11 mouse cellular contexts compared by ENCODE assay signal in the genomic region with DNA sequence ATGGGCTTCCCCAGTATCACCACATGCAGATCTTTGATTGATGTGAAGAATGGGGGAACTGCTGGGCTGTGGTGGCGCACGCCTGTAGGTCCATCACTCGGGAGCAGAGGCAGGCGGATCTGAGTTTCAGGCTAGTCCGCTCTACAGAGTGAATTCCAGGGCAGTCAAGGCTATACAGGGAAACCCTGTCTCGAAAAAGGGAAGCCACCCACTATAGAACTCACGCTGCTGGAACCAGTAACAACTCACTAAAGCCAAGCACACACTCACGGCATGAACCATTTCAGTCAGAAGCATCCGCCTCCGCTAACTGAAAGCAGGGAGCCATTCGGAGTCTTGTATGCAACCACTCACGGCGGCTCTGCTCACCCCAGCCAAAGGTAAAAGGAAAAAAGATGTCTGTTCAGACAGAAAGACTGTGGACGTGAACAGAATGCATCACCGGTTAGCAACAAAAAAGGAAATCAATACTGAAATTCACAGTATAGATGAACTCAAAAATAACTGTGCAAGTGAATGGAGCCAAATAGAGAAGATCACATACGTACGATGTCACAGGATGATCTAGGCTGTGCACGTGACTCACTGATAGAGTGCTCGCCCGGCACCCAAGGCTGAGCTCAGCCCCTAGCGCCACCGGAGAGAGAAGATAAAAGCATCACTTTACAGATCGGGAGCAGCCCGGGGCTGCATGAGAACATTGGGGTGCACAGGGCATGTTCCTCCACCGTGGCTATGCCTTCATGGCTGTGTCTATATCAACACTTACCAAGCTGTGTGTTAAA. TPM values are rescaled to one million over a fixed set of nuclear protein-coding genes. Genes with fewer than 3 reads are reported as not detected.
DNase-seq lines count a peak whose midpoint lies in the region; ATAC-seq and TF ChIP-seq lines count a peak whose summit lies in the region.
"Had no signal": no experiment of that assay in that cellular context is flagged by ENCODE, and none has a peak within 500 bp of the region (broad histone marks: within the 10 kb centered on the region; RNA-seq: fewer than 3 reads in every experiment).

No protein-coding gene starts in this region.

- H3K9me3 ChIP-seq in heart, embryonic 14.5 days (ENCODE audit: control insufficient read depth, low read length), result no peaks in the 10 kb centered on the region
- no peaks in the 10 kb centered on the region for H3K9me3 ChIP-seq in ES-Bruce4 (replicated peaks; ENCODE audit: control insufficient read depth, insufficient read depth, low read length, poor library complexity, severe bottlenecking)
- H3K9me3 ChIP-seq in midbrain, embryonic 15.5 days, result no peaks in the 10 kb centered on the region
- H3K9me3 ChIP-seq: kidney, embryonic 15.5 days; liver, embryonic 15.5 days; megakaryocyte, embryonic 14.5 days had no signal

- H3K27me3 ChIP-seq in heart, embryonic 14.5 days (ENCODE audit: control insufficient read depth, insufficient read depth, low read length), result no peaks in the 10 kb centered on the region
- no peaks in the 10 kb centered on the region for H3K27me3 ChIP-seq in ES-Bruce4 (ENCODE audit: control insufficient read depth, insufficient read depth, low read length, poor library complexity, severe bottlenecking)
- H3K27me3 ChIP-seq in midbrain, embryonic 15.5 days (replicated peaks), result no peaks in the 10 kb centered on the region
- H3K27me3 ChIP-seq: kidney, embryonic 15.5 days; liver, embryonic 15.5 days; megakaryocyte, embryonic 14.5 days had no signal

- TF ChIP-seq EP300 in ES-Bruce4 (IDR thresholded peaks at IDR 0.05; ENCODE audit: insufficient read depth, low read depth, low read length), result no peak

- no peak for ATAC-seq in heart, embryonic 14.5 days (ENCODE audit: insufficient number of reproducible peaks, insufficient read depth, low FRiP score, low read depth)
- peak; percentile 8 for ATAC-seq in CD4-positive, CD25-positive, alpha-beta regulatory T cell, adult 4 months
- peak; percentile 54 for ATAC-seq in midbrain, embryonic 15.5 days (replicated peaks)

- H3K9ac ChIP-seq in heart, embryonic 14.5 days (ENCODE audit: low read length), result no peak overlapping the region
- H3K9ac ChIP-seq in ES-Bruce4 (ENCODE audit: low read depth, poor library complexity, severe bottlenecking), result no peak overlapping the region
- no peak overlapping the region for H3K9ac ChIP-seq in midbrain, embryonic 15.5 days
- H3K9ac ChIP-seq: kidney, embryonic 15.5 days; liver, embryonic 15.5 days had no signal

- H3K4me2 ChIP-seq in heart, embryonic 14.5 days (ENCODE audit: low read length), result peak overlapping the region; percentile 2; the same call in 1 of the 2 replicates
- no peak overlapping the region for H3K4me2 ChIP-seq in midbrain, embryonic 15.5 days
- H3K4me2 ChIP-seq: kidney, embryonic 15.5 days; liver, embryonic 15.5 days had no signal

- peaks cover 25 to 40% of the 10 kb centered on the region in 2 experiments for H3K4me1 ChIP-seq in heart, embryonic 14.5 days (ENCODE audit: control insufficient read depth in 2 of 2, insufficient read depth in 2 of 2, low read length in 2 of 2)
- no peaks in the 10 kb centered on the region for H3K4me1 ChIP-seq in ES-Bruce4 (ENCODE audit: control insufficient read depth, insufficient read depth, low read length)
- H3K4me1 ChIP-seq in midbrain, embryonic 15.5 days, result peaks cover 24% of the 10 kb centered on the region
- H3K4me1 ChIP-seq: liver, embryonic 15.5 days had no signal

- H3K4me3 ChIP-seq in heart, embryonic 14.5 days (ENCODE audit: control insufficient read depth in 1 of 2, insufficient read depth in 1 of 2, low read depth in 1 of 2, low read length in 2 of 2), result no peak overlapping the region
- peak overlapping the region; percentile 18; the same call in 1 of the 2 replicates for H3K4me3 ChIP-seq in ES-Bruce4 (ENCODE audit: low read depth, low read length)
- H3K4me3 ChIP-seq in midbrain, embryonic 15.5 days, result no peak overlapping the region
- H3K4me3 ChIP-seq: kidney, embryonic 15.5 days; liver, embryonic 15.5 days; megakaryocyte, embryonic 14.5 days had no signal

- TF ChIP-seq POLR2A in ES-Bruce4 (IDR thresholded peaks at IDR 0.05; ENCODE audit: insufficient read depth, low read length), result no peak

- no peak overlapping the region for H3K27ac ChIP-seq in heart, embryonic 14.5 days (replicated peaks in 1 of 2; ENCODE audit: control insufficient read depth in 1 of 2, insufficient read depth in 1 of 2, low read depth in 2 of 2, low read length in 2 of 2)
- H3K27ac ChIP-seq in ES-Bruce4 (ENCODE audit: insufficient read depth, low read length), result no peak overlapping the region
- peak overlapping the region; percentile 16; the same call in 1 of the 2 replicates for H3K27ac ChIP-seq in midbrain, embryonic 15.5 days
- H3K27ac ChIP-seq: kidney, embryonic 15.5 days; liver, embryonic 15.5 days had no signal

- 59% methylated on average over 25 of the region's 25 CpGs for WGBS in heart, embryonic 14.5 days
- WGBS in midbrain, embryonic 15.5 days, result 69% methylated on average over 25 of the region's 25 CpGs

- H3K36me3 ChIP-seq in heart, embryonic 14.5 days (ENCODE audit: control insufficient read depth, insufficient read depth, low read length), result no peaks in the 10 kb centered on the region
- H3K36me3 ChIP-seq in ES-Bruce4 (ENCODE audit: control insufficient read depth, insufficient read depth, low read length, poor library complexity, severe bottlenecking), result no peaks in the 10 kb centered on the region
- no peaks in the 10 kb centered on the region for H3K36me3 ChIP-seq in midbrain, embryonic 15.5 days (replicated peaks)
- H3K36me3 ChIP-seq: kidney, embryonic 15.5 days; liver, embryonic 15.5 days had no signal

- DNase-seq in heart, adult 9 months (ENCODE audit: low spot score in 2 of 2), result no peak
- DNase-seq in cerebellum, adult 18-20 months, result no peak
- no peak for DNase-seq in lung, postnatal 14 days
- DNase-seq: gastrocnemius, postnatal 36 days had no signal

- no peak for TF ChIP-seq CTCF in ES-Bruce4 (IDR thresholded peaks at IDR 0.05; ENCODE audit: low read depth, low read length)

RNA-seq across cellular contexts. Expression of a gene that starts 53.7 kb away (rescaled TPM):
- 56.1 and 56.4 TPM in 2 replicates for polyA plus RNA-seq in heart, embryonic 14.5 days (2014; fragmentation: Nextera tagmentation; extraction: Ambion mirVana)
- 10 to 100 TPM; 32.7 to 47.4 TPM for polyA plus RNA-seq in CD4-positive, CD25-positive, alpha-beta regulatory T cell, adult 4 months (2017; shearing (Covaris generic))
- 28.4 and 30.9 TPM in 2 replicates for polyA plus RNA-seq in ES-Bruce4 (2011; ENCODE audit: insufficient read depth, insufficient read length, low read depth, missing spikeins)
- 59.2 and 61.5 TPM in 2 replicates for polyA plus RNA-seq in midbrain, embryonic 15.5 days (2015; fragmentation: Nextera tagmentation; extraction: Ambion mirVana)
